Mouse (Mus musculus): ENCODE data around the gene Sprr2h.

Sprr2h gene

GRCm38 (mm10) chr3:92385385-92385784, at the start of gene Sprr2h:
TSS of gene Sprr2h (plus strand) at chr3:92385685.
- no peak for DNase-seq (ENCODE audit: low spot score in 2 of 2)

DNA sequence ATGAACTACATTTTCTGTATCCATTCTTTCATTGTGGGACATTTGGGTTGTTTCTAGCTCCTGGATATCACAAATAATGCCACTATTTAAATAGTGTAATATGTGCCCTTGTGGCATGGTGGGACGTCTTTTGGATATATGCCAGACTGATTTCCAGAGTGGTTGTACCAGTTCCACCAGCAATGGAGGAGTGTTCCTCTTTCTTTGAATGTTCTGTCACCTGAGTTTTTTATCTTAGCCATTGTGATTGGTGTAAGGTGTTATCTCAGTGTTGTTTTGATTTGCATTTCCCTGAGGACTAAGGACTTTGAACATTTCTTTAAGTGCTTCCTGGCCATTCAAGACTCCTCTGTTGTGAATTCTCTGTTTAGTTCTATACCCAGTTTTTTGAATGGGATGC, 49.2 kb upstream of the Sprr2h start:
- no peak for DNase-seq (ENCODE audit: low spot score in 2 of 2)

- no peak for DNase-seq (ENCODE audit: low spot score in 2 of 2)
Observed at GRCm38 (mm10) chr3:92338840-92339239, 46.6 kb upstream of the Sprr2h start, which contains the start of gene Sprr2d. TSS of gene Sprr2d (plus strand) at chr3:92339140.

GRCm38 (mm10) chr3:92351843-92352242, 33.6 kb upstream of the Sprr2h start, which contains the start of gene Sprr2e:
TSS of gene Sprr2e (plus strand) at chr3:92352143.
- no peak for DNase-seq (ENCODE audit: low spot score in 2 of 2)

DNA sequence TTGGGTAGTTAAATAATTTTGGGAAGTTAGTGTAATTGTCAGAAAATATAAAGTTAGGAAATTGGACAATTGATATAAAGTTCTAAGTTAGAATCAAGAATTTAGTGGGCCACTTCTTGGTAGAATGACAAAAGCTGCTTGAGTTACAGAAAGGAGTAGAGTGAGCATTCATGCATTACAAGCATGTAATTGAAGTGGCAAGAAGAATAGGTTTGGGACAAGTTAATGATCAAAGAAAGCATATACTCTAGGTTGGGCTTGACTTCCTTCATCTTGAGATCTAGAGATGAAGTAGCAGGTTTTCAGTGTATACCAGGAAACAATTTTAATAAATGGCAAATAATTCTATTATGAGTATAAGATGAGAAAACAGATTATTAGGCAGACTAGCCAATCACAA, 23.9 kb upstream of the Sprr2h start:
- no peak for DNase-seq (ENCODE audit: low spot score in 2 of 2)

GRCm38 (mm10) chr3:92364887-92365286, 20.6 kb upstream of the Sprr2h start, which contains the start of gene Sprr2f:
TSS of gene Sprr2f (plus strand) at chr3:92365187.
- no peak for DNase-seq (ENCODE audit: low spot score in 2 of 2)

GRCm38 (mm10) chr3:92373613-92374012, 11.9 kb upstream of the Sprr2h start:
- no peak for DNase-seq (ENCODE audit: low spot score in 2 of 2)

- DNase-seq (ENCODE audit: low spot score in 2 of 2), result no peak
Observed at GRCm38 (mm10) chr3:92394301-92394700, 8.8 kb downstream of the Sprr2h start.

GRCm38 (mm10) chr3:92407691-92408090, 22.2 kb downstream of the Sprr2h start, which contains the start of gene Sprr2i:
TSS of gene Sprr2i (plus strand) at chr3:92407991.
- DNase-seq (ENCODE audit: low spot score in 2 of 2), result no peak

- no peak for DNase-seq (ENCODE audit: low spot score in 2 of 2)
Observed at GRCm38 (mm10) chr3:92417782-92418181, 32.3 kb downstream of the Sprr2h start, which contains the start of gene Sprr2j-ps. TSS of gene Sprr2j-ps (plus strand) at chr3:92418082.

DNA sequence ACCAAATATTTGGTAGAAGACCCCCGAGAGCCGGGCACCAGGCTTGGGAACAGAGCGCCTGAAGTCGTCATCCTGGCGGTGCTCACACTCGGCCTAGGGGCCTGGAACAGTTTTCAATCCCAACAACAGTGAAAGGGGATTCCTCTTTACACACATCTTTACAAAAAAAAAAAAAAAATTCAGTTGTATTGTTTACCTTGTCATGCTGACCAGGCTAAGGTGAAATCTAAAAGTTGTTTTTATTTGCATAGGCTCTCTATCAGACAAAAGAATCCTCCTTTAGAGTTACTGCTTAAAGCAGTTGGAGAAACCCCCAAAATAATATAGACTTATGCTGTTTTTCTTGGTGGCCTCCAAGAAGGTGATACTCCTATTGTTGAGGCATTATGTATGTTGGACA, 43.8 kb downstream of the Sprr2h start, which contains the start of gene Gm9774:
Gene Gm9774 (minus strand): TSS at position 101 of the 400 bp plus-strand sequence.
- no peak for DNase-seq (ENCODE audit: low spot score in 2 of 2)

GRCm38 (mm10) chr3:92432282-92432681, 46.8 kb downstream of the Sprr2h start, which contains the start of gene Sprr2k:
TSS of gene Sprr2k (plus strand) at chr3:92432582.
- DNase-seq (ENCODE audit: low spot score in 2 of 2), result no peak

All from frontal cortex, postnatal 10 days (tissue).